Mouse (Mus musculus): Measurements from ENCODE around the gene Tmem274.
"Not testable (repeated sequence)": the region's sequence is repeated elsewhere in the genome, so short reads cannot be mapped to it uniquely, and the experiment has no call there.

Tmem274 gene

DNA sequence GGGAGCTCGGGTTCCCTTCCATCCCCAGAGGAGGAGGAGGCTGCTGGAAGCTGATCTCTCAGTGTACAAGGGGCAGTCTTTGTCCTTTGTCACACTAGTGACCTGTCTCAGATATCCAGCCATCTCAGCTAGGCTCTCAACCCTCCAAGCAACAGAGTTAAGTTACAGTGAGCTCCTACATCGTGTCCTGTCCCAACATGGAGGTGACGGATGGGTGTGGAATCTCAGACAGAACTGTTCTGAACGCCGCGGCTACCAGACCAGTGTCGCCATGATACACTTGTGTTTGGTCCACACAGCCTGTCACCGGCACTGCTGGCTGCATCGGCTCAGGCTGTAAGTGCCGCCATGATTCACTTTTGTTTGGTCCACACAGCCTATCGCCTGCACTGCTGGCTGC lies at the start of gene Tmem274:
TSS of gene Tmem274 (plus strand) at position 301 of the 400 bp plus-strand sequence.
- DNase-seq (ENCODE audit: low read depth), result no peak

DNA sequence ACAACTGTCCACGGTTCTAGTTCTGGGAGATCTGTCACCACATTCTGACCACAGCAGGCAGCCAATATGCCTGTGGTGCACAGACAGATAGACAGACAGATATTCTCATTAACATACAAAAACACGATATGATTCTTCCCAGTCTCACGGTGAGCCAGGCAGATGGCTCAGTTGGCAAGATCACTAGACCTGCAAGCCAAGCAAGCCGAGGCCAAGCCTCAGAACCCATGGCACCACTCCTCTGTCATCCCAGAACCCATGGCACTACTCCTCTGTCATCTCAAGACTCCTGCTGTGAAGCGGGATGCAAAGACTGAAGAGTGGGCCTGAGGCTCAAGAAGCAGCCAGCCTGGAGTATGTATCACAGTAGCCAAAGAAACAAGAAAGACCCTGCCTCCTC lies 47.6 kb upstream of the Tmem274 start:
- no peak for DNase-seq (ENCODE audit: low read depth)

- DNase-seq (ENCODE audit: low read depth), result not testable (repeated sequence)
Observed at GRCm38 (mm10) chr4:149431887-149432286, 45.3 kb upstream of the Tmem274 start.

GRCm38 (mm10) chr4:149440576-149440975 lies 36.6 kb upstream of the Tmem274 start:
- DNase-seq (ENCODE audit: low read depth), result no peak

DNA sequence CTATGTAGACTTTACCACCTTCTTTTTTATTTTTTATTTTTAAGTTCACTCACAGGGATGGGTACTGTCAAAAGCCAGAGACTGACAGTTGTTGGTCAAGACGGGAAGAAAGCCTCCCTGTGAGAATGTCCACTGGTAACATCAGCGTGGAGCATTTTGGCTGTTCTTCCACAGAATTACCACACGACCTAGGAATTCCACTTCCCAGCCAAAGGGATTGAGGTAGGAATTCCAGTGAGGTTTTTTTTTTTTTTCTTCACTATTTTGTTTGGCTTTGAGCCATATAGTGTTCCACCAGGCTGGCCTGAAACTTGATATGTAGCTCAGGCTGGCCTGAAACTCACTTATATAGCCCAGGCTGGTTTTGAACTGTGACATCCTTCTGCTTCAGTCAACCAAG lies 34.7 kb upstream of the Tmem274 start:
- no peak for DNase-seq (ENCODE audit: low read depth)

DNA sequence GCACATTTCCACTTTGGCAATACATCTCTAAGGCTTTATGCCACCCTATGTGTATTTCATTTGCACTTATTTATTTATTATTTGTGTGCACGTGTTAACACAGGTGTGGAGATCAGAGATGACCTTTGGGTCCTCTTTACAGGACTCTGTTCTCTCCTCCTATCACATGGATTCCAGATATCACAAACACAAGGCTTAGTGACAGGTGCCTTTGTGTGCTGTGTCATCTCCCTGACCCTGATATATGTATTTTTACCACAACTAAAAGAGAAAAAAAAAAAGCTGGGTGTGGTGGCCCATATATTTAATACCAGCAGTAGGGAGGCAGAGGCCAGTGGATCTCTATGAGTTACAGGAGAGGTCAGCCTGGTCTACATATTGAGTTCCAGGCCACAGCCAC lies 32.7 kb upstream of the Tmem274 start:
- no peak for DNase-seq (ENCODE audit: low read depth)

- DNase-seq (ENCODE audit: low read depth), result peak; percentile 91
Observed at GRCm38 (mm10) chr4:149444964-149445701, 32.0 kb upstream of the Tmem274 start.

GRCm38 (mm10) chr4:149445868-149446267 lies 31.3 kb upstream of the Tmem274 start:
- no peak for DNase-seq (ENCODE audit: low read depth)

- DNase-seq (ENCODE audit: low read depth), result no peak
Observed at GRCm38 (mm10) chr4:149446309-149446708, 30.9 kb upstream of the Tmem274 start.

DNA sequence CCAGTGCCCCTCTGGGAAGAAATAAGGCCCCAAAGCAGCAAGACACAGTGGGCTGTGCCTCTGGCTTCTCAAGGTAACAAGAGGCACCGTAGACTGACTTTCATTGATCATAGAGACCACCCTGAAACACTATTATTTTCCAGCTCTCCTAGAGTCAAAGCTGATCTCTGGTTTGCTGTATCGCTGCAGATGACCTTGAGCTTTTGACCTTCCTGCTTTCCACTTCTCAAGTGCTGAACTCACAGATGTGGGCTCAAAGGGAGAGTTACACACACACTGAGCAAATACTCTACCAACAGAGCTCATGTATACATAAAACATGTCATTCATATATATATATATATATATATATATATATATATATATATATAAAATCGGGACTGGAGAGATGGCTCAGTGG lies 26.5 kb upstream of the Tmem274 start:
- no peak for DNase-seq (ENCODE audit: low read depth)

DNA sequence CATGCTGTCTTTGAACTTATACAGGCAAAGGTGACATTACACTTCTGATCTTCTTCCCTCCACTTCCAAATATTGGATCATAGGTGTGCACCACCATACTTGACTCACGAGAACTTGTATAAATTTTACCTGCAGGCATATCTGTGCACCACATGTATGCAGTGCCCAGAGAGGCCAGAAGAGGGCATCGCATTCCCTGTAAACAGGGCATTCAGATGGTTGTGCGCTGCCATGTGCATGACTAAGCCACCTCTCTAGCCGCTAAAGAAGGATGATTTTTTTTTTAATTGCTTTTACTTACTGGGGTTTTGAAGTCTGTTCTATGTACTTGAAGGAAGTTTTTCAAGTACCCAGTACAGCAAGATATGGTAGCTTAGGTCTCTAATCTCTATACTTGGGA lies 23.5 kb upstream of the Tmem274 start:
- peak; percentile 83 for DNase-seq (ENCODE audit: low read depth)

- no peak for DNase-seq (ENCODE audit: low read depth)
Observed at GRCm38 (mm10) chr4:149454263-149454662, 22.9 kb upstream of the Tmem274 start.

- DNase-seq (ENCODE audit: low read depth), result no peak
Observed at GRCm38 (mm10) chr4:149454879-149455278, 22.3 kb upstream of the Tmem274 start, which contains the start of gene Rbp7. TSS of gene Rbp7 (minus strand) at chr4:149454978.

DNA sequence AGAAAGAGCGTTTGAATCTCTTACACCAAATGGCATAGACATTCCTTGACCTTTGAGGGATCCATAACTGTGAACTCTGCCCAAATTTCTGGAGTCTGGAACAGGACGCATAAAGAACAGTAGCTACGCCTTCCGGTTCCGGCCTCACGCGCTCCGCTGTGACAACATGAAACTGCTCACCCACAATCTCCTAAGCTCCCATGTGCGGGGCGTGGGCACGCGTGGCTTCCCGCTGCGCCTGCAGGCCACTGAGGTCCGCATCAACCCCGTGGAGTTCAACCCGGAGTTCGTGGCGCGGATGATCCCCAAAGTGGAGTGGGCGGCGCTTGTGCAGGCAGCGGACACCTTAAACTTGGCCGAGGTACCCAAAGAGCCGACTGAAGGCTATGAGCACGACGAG lies 20.0 kb upstream of the Tmem274 start:
- not testable (repeated sequence) for DNase-seq (ENCODE audit: low read depth)

DNA sequence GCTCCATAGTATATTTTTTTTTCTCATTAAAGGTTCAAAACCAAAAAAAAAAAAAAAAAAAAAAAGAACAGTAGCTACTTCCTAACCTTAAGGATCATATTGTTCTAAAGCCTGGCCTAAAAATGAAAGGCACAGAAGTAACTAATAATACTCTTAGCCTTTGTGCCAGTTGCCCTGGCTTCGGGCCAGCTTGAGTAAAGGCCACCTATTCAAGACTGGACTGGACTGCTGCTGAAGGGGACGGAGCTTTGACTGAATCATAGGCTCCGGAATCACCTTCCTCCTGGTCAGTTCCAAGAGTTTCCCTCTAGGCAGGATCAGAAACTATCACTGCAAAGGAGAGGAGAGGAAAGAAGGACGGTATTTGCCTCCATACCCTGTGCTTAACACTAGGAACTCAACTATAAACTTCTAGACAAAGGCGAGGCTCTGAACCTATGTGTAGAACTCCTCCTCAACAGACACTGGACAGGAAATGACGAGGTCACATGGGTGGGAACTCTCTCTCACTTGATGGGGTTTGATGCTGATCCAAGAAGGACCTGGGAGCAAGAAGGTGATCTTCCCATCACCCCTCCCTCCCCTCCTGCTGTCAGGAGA lies 19.2 kb upstream of the Tmem274 start:
- DNase-seq (ENCODE audit: low read depth), result no peak

DNA sequence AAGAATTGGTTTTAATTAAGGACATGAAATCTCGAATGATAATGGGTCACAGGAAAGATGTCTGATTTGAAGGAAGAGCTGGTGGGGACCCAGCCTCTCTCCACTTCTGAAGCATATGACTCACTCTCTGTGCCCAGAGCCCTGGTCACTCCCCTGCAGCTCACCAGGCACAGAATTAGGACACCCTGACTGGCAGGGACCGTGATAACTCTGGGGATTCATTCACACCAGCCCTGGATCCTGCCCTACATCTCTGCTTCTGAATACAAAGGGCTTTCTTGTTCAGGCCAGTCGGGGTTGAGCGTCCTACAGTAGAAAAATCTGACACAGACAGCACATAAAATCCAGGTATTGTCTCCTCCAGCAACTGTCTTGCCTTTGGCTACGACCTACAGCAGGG lies 18.7 kb upstream of the Tmem274 start:
- DNase-seq (ENCODE audit: low read depth), result no peak

DNA sequence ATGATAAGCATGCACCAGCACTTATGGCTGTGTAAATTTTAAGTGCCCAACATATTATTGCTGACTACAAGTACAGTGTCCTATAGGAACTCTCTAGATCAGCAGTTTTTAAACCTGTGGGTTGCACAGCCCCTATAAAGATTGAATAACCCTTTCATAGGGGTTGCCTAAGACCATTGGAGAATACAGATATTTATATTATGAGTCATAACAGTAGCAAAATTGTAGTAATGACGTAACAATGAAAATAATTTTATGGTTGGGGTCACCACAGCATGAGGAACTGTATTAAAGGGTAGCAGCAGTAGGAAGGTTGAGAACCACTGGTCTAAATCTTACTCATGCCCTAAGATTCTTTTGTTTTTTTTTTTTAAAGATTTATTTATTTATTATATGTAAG lies 17.8 kb upstream of the Tmem274 start:
- no peak for DNase-seq (ENCODE audit: low read depth)

DNA sequence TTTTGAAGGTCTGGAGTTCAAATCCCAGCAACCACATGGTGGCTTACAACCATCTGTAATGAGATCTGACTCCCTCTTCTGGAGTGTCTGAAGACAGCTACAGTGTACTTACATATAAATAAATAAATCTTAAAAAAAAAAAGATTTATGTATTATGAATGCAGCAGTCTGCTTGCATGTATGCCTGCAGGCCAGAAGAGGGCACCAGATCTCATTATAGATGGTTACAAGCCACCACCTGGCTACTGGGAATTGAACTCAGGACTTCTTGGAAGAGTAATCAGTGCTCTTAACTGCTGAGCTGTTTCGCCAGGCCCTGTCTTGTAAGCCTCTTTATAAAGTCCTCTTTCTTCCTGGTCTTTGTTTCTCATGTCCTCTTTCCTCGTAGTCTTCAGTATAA lies 16.7 kb upstream of the Tmem274 start:
- not testable (repeated sequence) for DNase-seq (ENCODE audit: low read depth)

- DNase-seq (ENCODE audit: low read depth), result no peak
Observed at GRCm38 (mm10) chr4:149461579-149462304, 15.4 kb upstream of the Tmem274 start.

DNA sequence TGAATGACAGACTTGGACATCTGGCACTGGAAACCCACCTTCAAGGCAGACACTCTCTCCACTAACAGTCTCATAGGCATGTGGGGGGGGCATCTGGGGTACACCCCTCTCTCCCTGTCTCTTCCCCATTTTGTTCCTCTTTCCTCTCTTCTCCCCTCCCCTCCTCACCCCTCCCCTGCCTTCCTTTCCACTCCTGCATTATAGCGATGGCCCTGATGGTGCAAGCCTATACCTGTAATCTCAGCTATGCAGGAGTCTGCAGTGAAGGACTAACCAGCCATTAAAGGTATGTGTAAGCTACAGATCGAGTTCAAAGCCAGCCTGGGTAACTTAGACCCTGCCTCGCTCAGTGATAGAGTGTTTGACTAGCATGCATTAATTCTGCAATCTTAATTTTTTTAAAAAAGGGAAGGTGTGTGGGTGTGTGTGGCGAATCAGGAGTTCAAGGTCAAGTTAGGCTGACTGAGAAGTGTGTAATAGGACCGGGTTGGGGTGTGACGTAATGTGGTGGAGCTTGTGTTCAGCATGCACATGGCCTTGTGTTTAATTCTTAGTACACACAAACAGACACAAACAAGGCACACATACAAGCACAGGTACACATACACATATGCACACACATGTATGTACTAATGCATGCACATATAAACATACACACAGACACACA lies 14.7 kb upstream of the Tmem274 start:
- DNase-seq (ENCODE audit: low read depth), result no peak

- DNase-seq (ENCODE audit: low read depth), result no peak
Observed at GRCm38 (mm10) chr4:149463435-149463950, 13.7 kb upstream of the Tmem274 start.

- DNase-seq (ENCODE audit: low read depth), result peak; percentile 88
Observed at GRCm38 (mm10) chr4:149469557-149469956, 7.6 kb upstream of the Tmem274 start.
